Mouse (Mus musculus) erythroblast, embryonic 14.5 days (primary cell): ENCODE results near the gene Sntb2.

Experiments used
- GATA1 ChIP-seq: IDR thresholded peaks from 2 replicates; pipeline ENCODE4 v1.6.1; 2012; ENCODE audit warnings: low read length, inconsistent platforms, mixed read lengths
- TAL1 ChIP-seq: IDR thresholded peaks from 3 replicates; pipeline ENCODE4 v1.6.1; 2012; ENCODE audit warnings: low read length, inconsistent platforms, mixed read lengths

DNA sequence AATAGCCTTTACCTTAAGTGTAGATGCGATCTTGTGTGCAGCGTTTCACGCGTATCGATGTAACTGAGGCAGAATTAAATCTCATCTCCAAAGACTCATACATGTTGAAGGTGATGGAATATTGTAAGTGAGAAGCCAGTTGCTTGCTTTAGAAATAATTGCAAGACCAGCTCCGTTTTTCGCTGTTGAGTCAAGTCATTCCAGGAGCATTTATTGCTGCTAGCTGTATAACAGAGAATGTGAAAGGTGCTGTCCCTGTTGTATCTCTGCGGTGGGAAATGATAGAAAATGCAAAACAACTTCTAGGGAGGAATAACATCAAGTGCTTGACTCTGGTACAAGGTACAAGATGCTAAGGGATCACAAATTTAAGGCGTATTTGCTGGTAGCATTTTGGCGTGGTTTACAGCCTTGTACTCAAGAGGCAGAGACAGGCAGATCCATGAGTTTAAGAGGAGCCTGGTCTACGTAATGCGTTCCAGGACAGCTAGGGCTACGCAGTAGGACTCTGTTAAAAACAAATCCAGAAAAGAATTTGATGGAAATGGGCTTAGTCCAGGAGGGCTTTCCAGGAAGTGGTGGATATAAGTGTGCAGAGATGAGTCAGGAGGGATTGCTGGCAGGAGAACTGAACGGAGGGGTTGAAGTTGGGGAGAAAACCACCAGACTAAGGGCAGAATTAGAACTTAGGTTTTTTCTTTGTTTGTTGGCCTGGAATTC is 1.7 kb downstream of the Sntb2 start:
- TF ChIP-seq GATA1 = no peak
- no peak for TF ChIP-seq TAL1
